Mouse (Mus musculus) neural tube, embryonic 10.5 days (tissue): Measurements from ENCODE around the gene Gm10840.
A peak's percentile ranks its signal among the peaks of the same experiment; 100 is the strongest.

ENCODE experiments used
- DNase-seq: peaks from one replicate; pipeline ENCODE4 v3.0.0-alpha.2; 2017; ENCODE audit warnings: low spot score; ENCODE audit errors: extremely low spot score

Gm10840 gene

DNA sequence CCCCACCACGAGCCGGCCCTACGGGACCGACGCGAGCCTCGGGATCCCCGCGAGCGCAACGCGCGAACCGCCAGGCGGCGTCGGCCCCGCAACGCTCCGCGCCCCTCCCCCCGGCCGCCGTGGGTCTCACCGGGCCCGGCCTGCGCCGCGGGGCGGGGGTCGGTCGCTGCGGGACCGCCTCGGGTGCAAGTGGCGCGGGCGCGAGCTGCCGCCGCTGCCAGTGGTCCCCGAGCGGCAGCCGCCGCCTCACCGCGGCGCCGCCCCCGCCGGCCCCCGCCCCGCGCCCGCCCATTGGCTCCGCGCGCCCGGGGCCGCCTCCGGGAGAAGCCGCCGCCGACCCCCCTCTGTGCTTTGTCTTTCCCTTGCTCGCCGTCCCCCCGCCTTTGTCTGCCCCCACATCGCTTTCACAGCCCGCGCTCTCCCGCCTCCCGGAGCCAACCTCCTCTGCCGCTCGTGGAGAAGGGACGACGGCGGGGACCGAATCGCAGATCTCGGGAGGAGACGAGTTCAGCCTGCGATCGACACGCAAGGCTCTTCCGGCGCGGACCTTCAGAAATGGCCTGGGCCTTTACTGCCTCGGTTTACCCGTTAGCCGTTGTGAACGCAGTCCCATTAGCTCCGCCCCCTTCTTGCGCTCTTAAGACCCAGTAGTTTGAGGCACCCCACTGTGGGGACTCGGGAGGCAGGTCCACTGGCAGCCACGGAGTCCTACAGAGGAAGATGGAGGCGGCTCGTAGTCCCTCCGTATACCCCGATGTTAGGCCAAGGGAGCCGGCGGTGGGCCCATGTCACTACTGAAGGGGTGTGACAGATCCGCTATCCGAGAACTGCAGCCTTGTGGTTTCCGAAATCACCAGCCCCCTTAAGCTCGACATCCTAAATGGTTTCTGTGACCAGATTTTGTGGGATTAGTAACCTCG is 469 bp upstream of the Gm10840 start:
- peak; percentile 86 for DNase-seq

DNA sequence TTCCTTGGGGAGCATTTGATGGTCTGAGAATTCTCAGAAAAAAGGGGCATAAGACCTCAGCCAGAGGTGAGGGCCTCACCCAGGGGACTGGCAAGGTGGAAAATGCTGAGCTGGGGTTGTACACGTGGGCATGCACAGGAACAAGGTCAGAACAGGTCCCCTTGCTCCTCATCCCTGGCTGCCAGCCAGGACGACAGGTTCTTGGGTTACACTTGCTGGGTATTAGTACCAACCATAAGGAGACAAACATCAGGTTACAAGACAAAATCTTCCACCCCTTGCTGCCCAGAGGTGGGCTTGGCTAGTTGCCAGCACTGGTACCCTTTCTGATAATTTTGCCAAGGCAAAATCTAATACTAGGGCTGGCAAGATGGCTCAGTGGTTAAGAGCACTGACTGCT is 1.6 kb downstream of the Gm10840 start:
- DNase-seq: no peak

DNA sequence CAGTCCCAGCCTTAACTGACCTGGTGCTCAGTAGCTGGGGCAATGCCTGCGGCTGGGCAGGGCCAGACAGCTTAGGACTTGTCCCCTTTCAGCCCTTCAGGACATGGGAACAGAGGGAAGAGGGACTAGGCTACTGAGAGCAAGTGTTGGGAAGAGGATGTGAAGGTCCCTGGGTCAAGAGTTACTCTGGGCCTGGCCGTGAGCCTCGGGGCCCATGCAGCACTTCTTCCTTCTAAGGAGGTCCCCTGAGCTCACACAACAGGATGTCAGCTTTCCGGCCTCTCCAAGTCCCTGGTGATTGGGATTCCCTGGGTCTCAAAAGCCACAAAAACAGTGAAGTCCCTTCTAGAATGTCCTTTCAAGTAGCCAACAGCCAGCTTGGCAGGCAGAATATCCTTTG is 2.9 kb downstream of the Gm10840 start:
- no peak for DNase-seq

GRCm38 (mm10) chr11:106164601-106165180 is 4.0 kb downstream of the Gm10840 start:
- DNase-seq: no peak

DNA sequence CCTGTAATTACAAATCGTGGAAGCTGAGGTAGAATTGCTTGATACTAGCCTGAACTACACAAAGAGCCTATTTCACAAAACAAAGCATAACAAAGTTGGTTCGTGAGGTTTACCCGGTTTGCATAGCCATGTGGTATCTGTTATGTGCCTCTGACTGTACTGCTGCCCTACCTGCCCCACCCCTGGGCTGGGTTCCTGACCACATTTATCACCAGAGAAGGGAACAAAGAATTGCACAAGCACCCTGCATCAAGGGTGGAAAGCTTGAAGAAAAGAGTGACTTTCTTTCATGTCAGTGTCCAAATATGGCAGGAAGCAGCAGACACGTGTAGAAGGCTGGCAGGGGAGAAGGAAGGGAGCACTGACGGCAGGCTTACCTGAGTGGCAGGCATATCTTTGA is 6.8 kb downstream of the Gm10840 start:
- DNase-seq: no peak

DNA sequence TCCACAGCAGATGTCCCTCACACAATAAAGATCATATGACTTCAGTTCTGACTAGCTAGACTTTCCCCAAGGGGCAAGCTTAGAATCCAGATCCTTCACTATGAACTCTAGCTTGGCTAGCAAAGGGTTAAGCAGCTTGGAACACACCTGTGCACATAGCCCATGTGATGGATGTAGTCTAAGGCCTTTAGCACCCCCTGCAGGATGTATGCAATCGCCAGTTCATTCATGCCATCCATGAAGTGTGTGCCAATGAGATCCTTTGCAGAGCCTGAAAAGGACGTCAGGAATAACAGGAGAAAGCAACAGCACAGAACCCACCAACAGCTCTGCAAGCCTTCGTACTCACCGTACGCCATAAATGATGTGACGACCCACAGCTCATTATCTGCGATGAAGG is 10.2 kb downstream of the Gm10840 start:
- no peak for DNase-seq

GRCm38 (mm10) chr11:106173228-106173627 is 12.6 kb downstream of the Gm10840 start:
- no peak for DNase-seq

- no peak for DNase-seq
Measured at GRCm38 (mm10) chr11:106174372-106174771, 13.7 kb downstream of the Gm10840 start.

- no peak for DNase-seq
Measured at GRCm38 (mm10) chr11:106175081-106175480, 14.4 kb downstream of the Gm10840 start.

GRCm38 (mm10) chr11:106176372-106176771 is 15.7 kb downstream of the Gm10840 start:
- DNase-seq: no peak

DNA sequence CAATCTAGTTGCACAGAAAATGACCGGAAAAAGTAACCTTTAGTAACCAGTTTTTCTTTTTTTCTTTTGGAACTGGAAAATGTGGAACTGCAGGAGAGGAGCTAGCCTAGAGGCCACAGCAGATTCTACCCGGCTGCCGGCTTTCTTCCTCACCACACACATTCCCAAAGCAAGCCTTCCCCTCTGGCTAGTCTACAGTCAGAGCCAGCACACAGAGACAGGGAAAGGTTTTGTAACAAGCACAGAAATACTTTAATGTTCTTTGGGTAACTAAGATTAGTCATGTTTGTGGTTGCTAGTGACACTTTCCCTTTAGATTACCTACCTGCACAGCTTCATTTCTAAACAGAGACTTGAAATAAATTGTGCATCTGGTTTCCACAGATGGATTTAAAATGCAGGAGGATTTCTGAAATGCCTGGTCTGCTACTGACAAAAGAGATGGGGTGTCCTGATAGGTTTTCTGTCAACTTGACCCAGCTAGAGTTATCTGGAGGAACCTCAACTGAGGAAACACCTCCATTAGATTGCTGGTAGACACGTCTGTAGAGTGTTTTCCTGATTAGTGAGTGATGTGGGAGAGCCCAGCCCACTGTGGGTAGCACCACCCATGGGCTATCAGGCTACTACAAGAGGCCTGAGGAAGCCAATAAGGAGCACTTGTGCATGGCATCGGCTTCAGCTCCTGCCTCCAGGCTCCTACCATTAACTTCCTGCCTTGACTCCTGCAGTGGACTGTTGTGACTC is 17.6 kb downstream of the Gm10840 start:
- DNase-seq: no peak

GRCm38 (mm10) chr11:106179711-106180448 is 19.2 kb downstream of the Gm10840 start:
- DNase-seq: no peak

DNA sequence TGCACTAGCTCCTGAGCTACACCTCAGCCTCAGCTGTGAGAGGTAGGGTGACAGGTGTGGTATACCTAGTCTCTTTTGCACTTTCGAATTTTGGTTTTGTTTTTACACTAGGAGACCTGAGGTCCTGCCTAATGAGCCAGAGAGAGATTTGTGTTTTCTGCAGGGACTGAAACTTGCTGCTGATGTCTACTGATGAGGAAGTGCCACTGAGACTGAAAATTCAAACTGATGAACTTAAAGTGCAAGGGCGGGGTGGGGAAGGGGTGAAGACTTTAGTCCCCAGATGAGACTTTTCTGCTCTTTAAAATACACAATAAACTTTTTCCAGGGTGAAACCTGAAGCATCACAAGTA is 19.8 kb downstream of the Gm10840 start:
- DNase-seq: no peak

- no peak for DNase-seq
Measured at GRCm38 (mm10) chr11:106187326-106187725, 26.7 kb downstream of the Gm10840 start.

DNA sequence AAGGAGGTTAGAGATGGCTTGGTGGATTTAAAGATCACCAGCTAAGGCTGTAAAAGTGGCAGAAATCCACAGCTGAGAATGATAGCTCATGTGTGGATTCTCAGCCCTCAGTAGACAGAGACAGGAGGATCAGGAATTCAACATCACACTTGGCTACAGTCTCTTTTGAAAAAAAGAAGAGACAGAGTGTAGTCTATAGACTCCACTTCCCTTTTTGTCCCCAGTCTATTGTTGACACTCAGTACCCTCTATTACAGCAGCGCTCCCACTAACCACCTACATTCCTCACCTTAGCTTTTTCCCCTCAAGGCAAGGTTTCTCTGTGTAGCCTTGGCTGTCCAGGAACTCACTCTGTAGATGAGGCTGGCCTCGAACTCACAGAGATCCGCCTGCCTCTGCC is 31.1 kb downstream of the Gm10840 start:
- no peak for DNase-seq

DNA sequence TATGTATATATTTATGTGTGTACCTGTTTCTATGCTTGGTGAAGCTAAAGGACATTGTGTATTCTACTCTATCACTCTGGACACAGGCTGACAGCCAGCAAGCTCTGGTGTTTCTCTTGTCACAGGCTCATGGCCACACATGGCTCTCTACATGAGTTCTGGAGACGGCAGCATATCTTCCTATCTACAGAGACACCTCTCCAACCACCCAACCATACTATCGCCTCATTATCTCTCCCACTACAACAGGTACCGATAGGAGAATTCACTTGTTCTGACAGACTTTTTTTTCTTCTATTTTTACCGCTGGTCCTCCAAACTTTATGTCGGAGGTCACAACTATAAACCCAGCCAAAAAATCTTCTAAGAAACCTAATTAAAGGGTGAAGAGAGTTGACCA is 31.6 kb downstream of the Gm10840 start:
- no peak for DNase-seq

DNA sequence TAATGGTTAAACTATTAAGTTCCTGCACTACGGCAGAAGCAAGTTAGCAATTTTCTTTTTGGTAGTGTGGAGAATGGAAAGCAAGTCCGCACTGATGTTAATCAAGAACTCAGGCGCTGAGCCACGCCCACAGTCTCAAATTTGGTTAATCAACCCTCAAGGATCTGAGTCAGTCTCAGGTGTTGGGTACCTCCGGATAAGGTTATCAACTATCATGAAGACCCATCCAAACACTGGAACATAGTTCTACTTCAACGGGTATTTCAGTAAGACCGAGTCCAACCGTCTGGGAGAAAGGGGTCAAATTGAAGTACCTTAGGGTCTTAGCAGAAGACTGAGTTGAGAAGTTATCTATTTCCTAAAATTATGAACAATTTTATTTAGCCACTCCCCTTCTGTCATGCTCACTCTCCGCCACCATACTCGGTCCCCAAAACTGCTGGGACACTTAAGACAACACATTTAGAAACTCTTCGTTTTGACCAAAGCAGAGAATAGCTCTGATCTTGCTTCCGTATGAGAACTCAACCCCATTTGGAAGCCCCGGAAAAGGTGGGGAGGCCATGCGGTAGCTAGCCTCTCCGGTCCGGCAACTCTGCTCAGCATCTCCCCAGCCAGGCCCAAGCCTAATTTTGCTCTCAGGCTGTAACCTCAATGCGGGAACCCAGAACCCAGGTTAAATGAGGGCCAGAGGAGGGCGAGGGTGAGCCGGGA is 32.2 kb downstream of the Gm10840 start:
- DNase-seq: no peak

DNA sequence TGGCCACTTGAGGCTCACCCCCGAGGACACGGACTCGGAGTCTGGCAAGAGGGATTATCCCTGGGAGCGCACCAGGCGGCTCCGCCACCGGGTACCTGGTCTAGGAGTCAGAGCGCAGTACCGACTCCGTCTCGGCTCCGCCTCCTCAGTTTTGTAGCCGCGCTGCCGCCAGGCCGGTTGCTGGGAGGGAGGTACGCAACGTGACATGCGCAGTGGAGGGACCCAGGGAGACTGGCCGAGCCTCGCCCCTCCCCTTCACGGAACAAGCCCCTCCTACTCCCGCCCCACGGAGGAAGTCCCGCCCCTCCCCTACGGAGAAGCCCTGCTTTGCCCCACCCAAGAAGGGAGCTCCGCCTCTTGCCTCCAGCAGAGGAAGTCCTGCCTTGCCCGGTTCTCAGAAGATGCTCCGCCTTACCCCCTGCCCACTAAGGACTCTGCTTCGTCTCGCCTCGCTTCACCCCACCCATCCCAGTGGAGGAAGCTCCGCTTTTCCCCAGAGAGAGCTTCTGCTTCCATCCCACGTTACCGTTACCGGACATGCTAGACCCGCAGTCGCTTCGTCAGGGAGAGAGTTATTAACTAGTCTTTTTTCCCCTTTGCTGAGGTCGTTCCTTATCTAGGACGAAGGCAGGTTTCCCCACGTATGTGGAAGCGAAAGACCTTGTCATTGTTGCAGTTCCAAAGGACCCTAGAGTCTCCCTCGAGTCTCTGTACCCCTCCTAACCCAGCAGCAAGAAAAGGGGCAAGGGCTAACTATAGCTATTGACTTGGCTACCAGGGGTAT is 32.9 kb downstream of the Gm10840 start:
- peak; percentile 97 for DNase-seq

DNA sequence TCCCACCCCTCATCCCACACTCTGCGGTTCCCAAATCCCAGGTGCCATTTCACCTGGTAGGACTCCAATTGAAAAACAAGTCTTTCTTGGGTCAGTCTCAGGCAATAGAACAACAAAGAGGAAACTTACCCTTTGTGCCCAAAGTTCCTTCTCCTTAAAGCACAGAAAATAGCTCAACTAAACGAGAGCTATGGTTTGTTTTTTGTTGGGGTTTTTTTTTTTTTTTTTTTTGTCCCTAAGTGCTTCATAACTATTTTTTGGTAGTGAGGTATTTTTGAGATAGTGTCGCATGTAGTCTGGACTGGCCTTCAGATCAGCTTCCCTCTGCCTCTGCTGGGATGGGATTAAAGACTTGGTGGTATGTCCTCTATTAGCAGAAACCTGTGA is 33.5 kb downstream of the Gm10840 start:
- DNase-seq: no peak

DNA sequence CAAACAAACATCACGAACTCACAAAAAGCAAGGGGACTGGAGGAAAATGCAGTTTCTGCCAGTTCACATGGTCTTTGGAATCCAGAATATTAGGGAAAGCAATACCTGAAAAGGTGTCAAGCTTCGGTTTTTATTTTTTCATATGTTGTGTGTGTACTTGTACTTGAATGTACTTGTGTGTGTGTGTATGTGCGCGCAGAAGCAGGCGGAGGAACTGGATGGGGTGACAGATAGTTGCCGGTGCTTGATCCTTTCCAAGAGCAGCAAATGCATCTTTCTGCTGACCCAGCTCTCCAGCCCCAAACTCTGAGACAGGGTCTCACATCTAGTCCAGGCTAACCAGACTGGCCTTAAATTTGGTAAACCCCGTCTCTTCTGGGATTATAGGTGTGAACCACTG is 34.2 kb downstream of the Gm10840 start:
- DNase-seq: no peak
